Mouse (Mus musculus) hindbrain, embryonic 12.5 days (tissue): Measurements from ENCODE around the gene Fbxo47. TPM values are rescaled to one million over a fixed set of nuclear protein-coding genes. Genes with fewer than 3 reads are reported as not detected.

Source experiments
- ATAC-seq: fragments of 200-750 bp; cut with Nextera tagmentation; 2 replicates; pipeline ENCODE4 v1.8.0; 2017; ENCODE audit warnings: moderate TSS enrichment; ENCODE audit not compliant: low FRiP score
- H3K27ac ChIP-seq: fragments of 300-500 bp; sonication (generic); 2 replicates; pipeline ENCODE4 v1.5.1; 2016; ENCODE audit warnings: mild to moderate bottlenecking
- H3K27me3 ChIP-seq: fragments of 300-500 bp; sonication (generic); 2 replicates; pipeline ENCODE4 v1.6.1; 2016; ENCODE audit warnings: mild to moderate bottlenecking
- H3K36me3 ChIP-seq: fragments of 300-500 bp; sonication (generic); 2 replicates; pipeline ENCODE4 v1.6.1; 2016; ENCODE audit warnings: mild to moderate bottlenecking
- H3K4me1 ChIP-seq: fragments of 300-500 bp; sonication (generic); 2 replicates; pipeline ENCODE4 v1.6.1; 2016
- H3K4me2 ChIP-seq: fragments of 300-500 bp; sonication (generic); replicated peaks from 2 replicates; pipeline ENCODE4 v1.6.1; 2016; ENCODE audit warnings: mild to moderate bottlenecking
- H3K4me3 ChIP-seq: fragments of 300-500 bp; sonication (generic); 2 replicates; pipeline ENCODE4 v1.5.1; 2016; ENCODE audit warnings: mild to moderate bottlenecking
- H3K9ac ChIP-seq: fragments of 300-500 bp; sonication (generic); 2 replicates; pipeline ENCODE4 v1.6.1; 2016; ENCODE audit warnings: mild to moderate bottlenecking, moderate library complexity
- H3K9me3 ChIP-seq: fragments of 300-500 bp; sonication (generic); replicated peaks from 2 replicates; pipeline ENCODE4 v1.6.1; 2016; ENCODE audit warnings: mild to moderate bottlenecking
- WGBS: fragments of 180-500 bp; shearing (Covaris S2); methylation state at CpG from one replicate; pipeline ENCODE4 v1.1.7; 2016; 5-methylcytosine and 5-hydroxymethylcytosine counted together
- polyA plus RNA-seq: library from polyadenylated mRNA; unstranded; fragments of >200 nt; fragmentation: Nextera tagmentation; extraction: Ambion mirVana; gene quantifications from 2 replicates; pipeline ENCODE4 v1.2.1, GENCODE M21; 2016

Gene Fbxo47
- polyA plus RNA-seq, 1 experiment from 2014 or later: 0.65 TPM

DNA sequence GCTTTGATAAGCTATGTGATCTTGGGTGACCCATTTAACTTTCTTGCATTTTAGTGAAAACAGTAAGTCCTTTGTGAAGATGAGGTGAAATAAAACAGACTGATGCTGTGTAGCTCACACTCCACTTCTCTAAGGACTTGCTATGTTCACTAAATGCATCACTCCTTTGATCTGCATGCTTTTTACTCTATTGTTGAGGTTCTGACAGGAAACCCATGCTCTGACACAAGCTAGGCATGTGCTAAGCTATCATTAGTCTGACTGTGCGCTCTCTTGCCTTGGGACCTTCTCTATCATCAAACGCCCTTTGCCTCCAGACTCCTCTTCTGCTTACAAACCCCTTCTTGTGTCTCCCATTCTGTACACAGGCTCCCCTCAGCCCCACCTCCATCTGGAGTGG is 21.6 kb upstream of the Fbxo47 start:
- Histone ChIP-seq H3K9me3 (no peaks in the 10 kb centered on the region), H3K4me3 (no peak overlapping the region), H3K4me1 (no peaks in the 10 kb centered on the region), H3K4me2 (no peak overlapping the region), H3K9ac (no peak overlapping the region), H3K36me3 (no peaks in the 10 kb centered on the region), H3K27me3 (no peaks in the 10 kb centered on the region), H3K27ac (no peak overlapping the region)
- ATAC-seq: no peak
- WGBS: 94% methylated on average over 2 of the region's 2 CpGs

- H3K4me3 ChIP-seq: no peak overlapping the region
- no peaks in the 10 kb centered on the region for H3K9me3 ChIP-seq
- H3K36me3 ChIP-seq: no peaks in the 10 kb centered on the region
- H3K4me2 ChIP-seq: no peak overlapping the region
- H3K27me3 ChIP-seq: no peaks in the 10 kb centered on the region
- no peak overlapping the region for H3K9ac ChIP-seq
- 84% methylated on average over 13 of the region's 13 CpGs for whole genome bisulfite sequencing
- no peak for ATAC-seq
- no peak overlapping the region for H3K27ac ChIP-seq
- no peaks in the 10 kb centered on the region for H3K4me1 ChIP-seq
Measured at GRCm38 (mm10) chr11:97904801-97905200, 20.8 kb upstream of the Fbxo47 start.

DNA sequence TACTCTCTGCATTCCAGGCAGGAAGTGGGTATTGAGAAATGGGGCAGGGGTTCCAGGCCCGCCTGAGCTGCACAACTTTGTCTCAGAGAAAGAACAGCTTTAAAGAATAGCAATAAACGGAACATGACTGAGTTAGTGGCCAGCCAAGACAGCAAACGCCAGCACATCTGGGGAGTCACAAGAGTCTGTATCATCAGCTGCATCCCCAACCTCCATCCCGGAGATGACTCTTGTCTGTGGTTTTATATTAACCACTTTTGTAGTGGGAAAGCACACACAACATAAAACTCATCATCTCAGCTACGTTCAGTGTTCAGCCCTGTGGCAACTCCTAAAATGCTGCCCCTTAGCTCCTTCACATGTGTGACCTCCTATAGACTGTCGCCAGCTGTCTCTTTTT is 17.9 kb upstream of the Fbxo47 start:
- 84% methylated on average over 6 of the region's 6 CpGs for WGBS
- Histone ChIP-seq H3K27me3 (no peaks in the 10 kb centered on the region), H3K27ac (no peak overlapping the region), H3K4me3 (no peak overlapping the region), H3K9ac (no peak overlapping the region), H3K4me2 (no peak overlapping the region), H3K4me1 (no peaks in the 10 kb centered on the region), H3K9me3 (no peaks in the 10 kb centered on the region), H3K36me3 (no peaks in the 10 kb centered on the region)
- ATAC-seq: no peak

DNA sequence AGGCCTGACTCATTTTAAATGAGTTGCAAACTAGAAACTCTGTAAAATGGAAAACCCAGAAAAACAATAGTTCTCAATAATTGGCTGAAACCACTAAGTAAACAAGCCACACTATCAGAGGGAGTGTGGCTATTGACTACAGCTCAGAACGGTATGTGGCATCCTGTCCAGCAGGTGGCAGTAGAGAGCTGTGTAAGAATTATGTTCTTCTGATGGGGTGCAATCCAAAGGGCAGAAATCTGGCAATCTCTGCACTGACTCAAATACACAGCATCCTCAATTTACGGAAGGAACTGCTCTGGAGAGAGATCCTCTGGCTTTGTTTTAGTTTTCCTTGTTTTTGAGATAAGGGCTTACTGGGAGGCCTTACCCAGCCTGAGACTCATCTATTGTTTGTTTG is 15.9 kb upstream of the Fbxo47 start:
- Histone ChIP-seq H3K4me2 (no peak overlapping the region), H3K9me3 (no peaks in the 10 kb centered on the region), H3K9ac (no peak overlapping the region), H3K27me3 (no peaks in the 10 kb centered on the region), H3K27ac (no peak overlapping the region), H3K36me3 (no peaks in the 10 kb centered on the region), H3K4me1 (no peaks in the 10 kb centered on the region), H3K4me3 (no peak overlapping the region)
- ATAC-seq: peak; percentile 72
- WGBS: 7% methylated on average over 2 of the region's 2 CpGs

DNA sequence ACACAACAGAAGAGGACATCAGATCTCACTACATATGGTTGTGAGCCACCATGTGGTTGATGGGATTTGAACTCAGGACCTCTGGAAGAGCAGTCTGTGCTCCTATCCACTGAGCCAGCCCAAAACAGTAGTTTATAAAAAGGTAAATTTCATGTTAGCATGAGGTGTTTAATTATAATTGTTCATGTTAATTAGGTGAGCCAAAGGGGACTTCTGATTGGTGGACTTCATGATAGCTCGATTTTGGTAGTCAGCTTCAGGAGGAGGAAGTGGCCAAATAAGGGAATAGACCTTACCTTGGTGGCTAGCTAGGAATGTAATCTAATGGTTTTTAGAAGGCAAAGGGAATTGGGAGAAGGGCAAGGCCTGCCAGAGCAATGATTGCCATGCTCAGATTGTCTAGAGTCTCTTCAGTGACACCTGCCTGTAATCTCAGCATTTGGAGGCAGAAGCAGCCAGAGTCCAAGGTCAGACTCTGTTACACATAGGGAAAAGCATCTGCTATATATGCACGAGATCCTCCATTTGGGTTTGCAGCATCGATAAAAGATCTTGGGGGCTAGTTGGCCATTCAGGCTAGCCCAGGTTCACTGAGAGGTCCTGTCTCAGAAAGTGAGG is 13.7 kb upstream of the Fbxo47 start:
- H3K27me3 ChIP-seq: no peaks in the 10 kb centered on the region
- H3K27ac ChIP-seq: no peak overlapping the region
- 81% methylated on average over 3 of the region's 3 CpGs for WGBS
- no peaks in the 10 kb centered on the region for H3K9me3 ChIP-seq
- H3K9ac ChIP-seq: no peak overlapping the region
- H3K4me1 ChIP-seq: no peaks in the 10 kb centered on the region
- H3K4me3 ChIP-seq: no peak overlapping the region
- no peak for ATAC-seq
- no peak overlapping the region for H3K4me2 ChIP-seq
- no peaks in the 10 kb centered on the region for H3K36me3 ChIP-seq

DNA sequence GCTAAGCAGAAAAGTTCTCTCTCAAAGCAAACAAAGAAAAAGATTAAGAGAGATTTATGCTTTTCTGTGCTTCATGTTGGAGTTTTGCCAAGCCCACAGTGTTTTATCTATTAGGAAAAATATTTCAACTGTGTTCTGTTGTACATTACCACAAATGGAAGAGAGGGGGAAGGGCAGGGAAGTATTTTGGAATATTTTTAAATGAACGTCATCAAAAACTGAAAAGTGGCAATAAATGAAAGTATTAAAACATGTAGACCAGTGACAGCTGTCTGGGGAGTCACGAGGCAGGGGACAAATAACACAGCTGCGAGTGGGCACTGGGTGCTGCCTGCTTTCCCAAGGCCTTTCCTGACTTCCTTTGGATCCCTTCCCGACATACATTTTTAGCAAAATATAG is 12.7 kb upstream of the Fbxo47 start:
- no peak overlapping the region for H3K27ac ChIP-seq
- no peak for ATAC-seq
- H3K9ac ChIP-seq: no peak overlapping the region
- H3K4me3 ChIP-seq: no peak overlapping the region
- no peaks in the 10 kb centered on the region for H3K9me3 ChIP-seq
- no peaks in the 10 kb centered on the region for H3K4me1 ChIP-seq
- no peaks in the 10 kb centered on the region for H3K27me3 ChIP-seq
- no peaks in the 10 kb centered on the region for H3K36me3 ChIP-seq
- WGBS: 73% methylated on average over 4 of the region's 4 CpGs
- H3K4me2 ChIP-seq: no peak overlapping the region

GRCm38 (mm10) chr11:97891821-97892220 is 7.9 kb upstream of the Fbxo47 start:
- Histone ChIP-seq H3K4me2 (no peak overlapping the region), H3K4me1 (no peaks in the 10 kb centered on the region), H3K27ac (no peak overlapping the region), H3K9ac (no peak overlapping the region), H3K27me3 (no peaks in the 10 kb centered on the region), H3K4me3 (no peak overlapping the region), H3K9me3 (no peaks in the 10 kb centered on the region), H3K36me3 (no peaks in the 10 kb centered on the region)
- ATAC-seq: no peak
- 81% methylated on average over 5 of the region's 5 CpGs for WGBS

DNA sequence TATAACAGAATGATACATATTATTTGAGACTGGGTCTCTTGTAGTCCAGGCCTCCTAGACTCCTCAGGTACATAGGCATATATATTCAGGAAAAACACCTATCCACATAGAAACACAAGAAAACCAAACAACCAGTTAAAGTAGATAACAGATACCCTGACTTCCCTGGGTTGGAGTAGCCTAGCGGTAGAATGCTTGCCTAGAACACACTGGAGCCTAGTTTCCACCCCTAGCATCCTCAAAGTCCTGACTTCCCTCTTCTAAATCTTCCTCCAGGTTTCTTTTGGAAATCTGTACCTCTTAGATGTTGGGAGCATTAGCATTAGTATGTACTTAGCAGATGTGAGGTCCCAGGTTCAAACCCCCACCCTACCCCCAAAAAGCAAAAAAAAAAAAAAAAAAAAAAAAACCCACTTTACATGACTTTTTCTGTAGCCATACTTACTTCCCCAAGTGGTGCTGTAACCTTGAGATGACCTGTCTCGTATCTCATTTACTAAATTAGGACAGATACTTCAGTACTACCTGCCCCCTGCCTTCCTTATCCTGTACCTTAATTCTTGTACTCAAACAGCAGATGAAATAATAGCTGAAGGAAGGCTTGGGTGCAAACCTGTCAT is 1.5 kb upstream of the Fbxo47 start:
- WGBS: 98% methylated on average over 2 of the region's 2 CpGs
- Histone ChIP-seq H3K4me1 (no peaks in the 10 kb centered on the region), H3K36me3 (no peaks in the 10 kb centered on the region), H3K4me2 (0 out of 2 replicates have a peak overlapping the region, but pooled peaks have one; percentile 62), H3K27ac (0 out of 2 replicates have a peak overlapping the region, but pooled peaks have one; percentile 24), H3K4me3 (no peak overlapping the region), H3K27me3 (no peaks in the 10 kb centered on the region), H3K9ac (no peak overlapping the region), H3K9me3 (no peaks in the 10 kb centered on the region)
- no peak for ATAC-seq

GRCm38 (mm10) chr11:97884601-97885185 is 739 bp upstream of the Fbxo47 start:
- H3K4me3 ChIP-seq: peak overlapping the region; percentile 56
- no peaks in the 10 kb centered on the region for H3K4me1 ChIP-seq
- ATAC-seq: peak; percentile 42
- no peaks in the 10 kb centered on the region for H3K9me3 ChIP-seq
- 0 out of 2 replicates have a peak overlapping the region, but pooled peaks have one; percentile 29 for H3K9ac ChIP-seq
- peak overlapping the region; percentile 62 for H3K4me2 ChIP-seq
- H3K36me3 ChIP-seq: no peaks in the 10 kb centered on the region
- 27% methylated on average over 7 of the region's 7 CpGs for WGBS
- no peaks in the 10 kb centered on the region for H3K27me3 ChIP-seq
- H3K27ac ChIP-seq: peak overlapping the region; percentile 85

DNA sequence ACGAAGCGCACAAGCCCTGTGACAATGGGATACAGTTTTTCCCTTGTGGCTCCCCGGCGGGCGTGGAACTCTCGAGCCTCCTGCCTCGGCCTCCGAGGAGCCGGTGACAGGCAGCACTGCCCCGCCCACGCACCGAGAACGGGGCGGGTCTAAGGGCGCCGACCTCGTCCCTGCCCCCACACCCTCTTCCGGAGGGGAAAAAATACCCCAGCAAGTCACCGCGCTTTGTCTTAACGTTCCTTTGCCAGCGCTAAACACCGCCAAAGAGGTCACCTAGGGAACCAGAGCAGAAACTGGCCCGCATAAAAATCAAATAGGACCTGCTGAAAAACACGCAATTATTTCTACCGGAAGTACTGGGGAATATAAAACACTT is 424 bp downstream of the Fbxo47 start:
- Histone ChIP-seq H3K36me3 (no peaks in the 10 kb centered on the region), H3K27me3 (no peaks in the 10 kb centered on the region), H3K27ac (peak overlapping the region; percentile 85), H3K4me1 (no peaks in the 10 kb centered on the region), H3K4me3 (peak overlapping the region; percentile 56), H3K9me3 (no peaks in the 10 kb centered on the region), H3K9ac (peak overlapping the region; percentile 54; the same call in 1 of the 2 replicates), H3K4me2 (peak overlapping the region; percentile 62)
- ATAC-seq: no peak; the same call in 1 of the 2 replicates
- 5% methylated on average over 26 of the region's 26 CpGs for WGBS

DNA sequence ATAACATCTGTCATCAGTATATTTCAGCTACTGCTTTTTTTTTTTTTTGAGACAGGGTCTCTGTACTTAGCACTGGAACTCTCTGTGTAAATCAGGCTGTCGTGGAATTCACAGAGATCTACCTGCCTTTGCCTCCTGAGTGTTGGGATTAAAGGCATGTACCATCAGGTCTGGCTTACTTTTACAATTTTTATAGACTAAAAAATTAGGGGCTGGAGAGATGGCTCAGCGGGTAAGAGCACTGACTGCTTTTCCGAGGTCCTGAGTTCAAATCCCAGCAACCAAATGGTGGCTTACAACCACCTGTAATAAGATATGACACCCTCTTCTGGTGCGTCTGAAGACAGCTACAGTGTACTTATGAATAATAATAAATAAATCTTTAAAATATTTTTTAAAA is 3.6 kb downstream of the Fbxo47 start:
- WGBS: 96% methylated on average over 4 of the region's 4 CpGs

GRCm38 (mm10) chr11:97877341-97877740 is 6.6 kb downstream of the Fbxo47 start:
- Histone ChIP-seq H3K4me1 (no peaks in the 10 kb centered on the region), H3K9me3 (no peaks in the 10 kb centered on the region), H3K27me3 (no peaks in the 10 kb centered on the region), H3K4me3 (no peak overlapping the region), H3K4me2 (no peak overlapping the region), H3K27ac (no peak overlapping the region), H3K36me3 (no peaks in the 10 kb centered on the region), H3K9ac (no peak overlapping the region)
- no peak for ATAC-seq
- WGBS: 93% methylated on average over 2 of the region's 2 CpGs

More for the DNA sequence above, 3.6 kb downstream of the Fbxo47 start:
- Histone ChIP-seq H3K27ac (no peak overlapping the region), H3K4me2 (no peak overlapping the region), H3K4me3 (no peak overlapping the region), H3K4me1 (no peaks in the 10 kb centered on the region), H3K36me3 (no peaks in the 10 kb centered on the region), H3K27me3 (no peaks in the 10 kb centered on the region), H3K9ac (no peak overlapping the region), H3K9me3 (no peaks in the 10 kb centered on the region)
- no peak for ATAC-seq

DNA sequence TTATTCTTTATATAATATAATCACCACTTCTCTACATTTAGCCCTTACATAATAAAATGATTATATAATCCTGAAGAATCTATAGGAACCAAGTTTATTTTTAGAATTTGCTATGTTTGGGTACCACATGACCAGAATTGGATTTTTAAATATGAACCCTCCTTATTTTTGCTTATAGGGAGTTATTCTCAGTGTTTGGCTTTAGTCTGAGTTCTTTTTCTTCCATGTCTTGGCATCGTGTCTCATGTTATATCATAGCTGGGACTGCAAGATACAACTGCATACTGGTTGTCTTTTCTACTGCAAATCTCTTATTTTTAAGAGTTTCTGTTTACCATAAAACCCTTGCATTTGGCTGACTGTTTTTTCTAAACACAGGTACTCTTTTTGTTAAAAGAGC is 9.6 kb downstream of the Fbxo47 start:
- no peaks in the 10 kb centered on the region for H3K9me3 ChIP-seq
- no peak for ATAC-seq
- no peaks in the 10 kb centered on the region for H3K36me3 ChIP-seq
- no peaks in the 10 kb centered on the region for H3K27me3 ChIP-seq
- H3K4me2 ChIP-seq: no peak overlapping the region
- 92% methylated on average over 1 of the region's 1 CpGs for WGBS
- no peak overlapping the region for H3K27ac ChIP-seq
- no peak overlapping the region for H3K4me3 ChIP-seq
- no peak overlapping the region for H3K9ac ChIP-seq
- no peaks in the 10 kb centered on the region for H3K4me1 ChIP-seq
